Mouse (Mus musculus) lung, embryonic 16.5 days (tissue): ENCODE results near the gene Wbp1l. TPM values are rescaled to one million over a fixed set of nuclear protein-coding genes. Genes with fewer than 3 reads are reported as not detected.

ENCODE experiments used
- ATAC-seq: fragments of 200-750 bp; cut with Nextera tagmentation; 2 replicates; pipeline ENCODE4 v1.8.0; 2017; ENCODE audit warnings: low read depth, mild to moderate bottlenecking, moderate library complexity
- H3K27ac ChIP-seq: fragments of 300-500 bp; sonication (generic); 2 replicates; pipeline ENCODE4 v1.5.1; 2014; ENCODE audit warnings: mild to moderate bottlenecking, control low read depth, low read length
- H3K27me3 ChIP-seq: fragments of 300-500 bp; sonication (generic); 2 replicates; pipeline ENCODE4 v1.6.1; 2014; ENCODE audit warnings: low read depth, low read length, mixed read lengths; ENCODE audit not compliant: control insufficient read depth, insufficient read depth
- H3K36me3 ChIP-seq: fragments of 300-500 bp; sonication (generic); 2 replicates; pipeline ENCODE4 v1.6.1; 2014; ENCODE audit warnings: low read length; ENCODE audit not compliant: control insufficient read depth, insufficient read depth
- H3K4me1 ChIP-seq: fragments of 300-500 bp; sonication (generic); replicated peaks from 2 replicates; pipeline ENCODE4 v1.6.1; 2014; ENCODE audit warnings: low read length, mixed read lengths; ENCODE audit not compliant: control insufficient read depth, insufficient read depth
- H3K4me2 ChIP-seq: fragments of 300-500 bp; sonication (generic); 2 replicates; pipeline ENCODE4 v1.6.1; 2014; ENCODE audit warnings: low read depth, low read length, control low read depth
- H3K4me3 ChIP-seq: fragments of 300-500 bp; sonication (generic); 2 replicates; pipeline ENCODE4 v1.5.1; 2014; ENCODE audit warnings: mild to moderate bottlenecking, low read length, control low read depth
- H3K9ac ChIP-seq: fragments of 300-500 bp; sonication (generic); 2 replicates; pipeline ENCODE4 v1.6.1; 2014; ENCODE audit warnings: low read length, control low read depth
- H3K9me3 ChIP-seq: fragments of 300-500 bp; sonication (generic); 2 replicates; pipeline ENCODE4 v1.6.1; 2016; ENCODE audit warnings: low read length; ENCODE audit not compliant: control insufficient read depth
- WGBS: fragments of 180-500 bp; shearing (Covaris S2); extraction: QIAGEN DNeasy Blood & Tissue Kit; methylation state at CpG from one replicate; pipeline ENCODE4 v1.1.7; 2014; 5-methylcytosine and 5-hydroxymethylcytosine counted together
- polyA plus RNA-seq: library from polyadenylated mRNA; unstranded; fragments of >200 nt; fragmentation: Nextera tagmentation; extraction: Ambion mirVana; gene quantifications from 2 replicates; pipeline ENCODE4 v1.2.1, GENCODE M21; 2015

The Wbp1l gene
- polyA plus RNA-seq, 1 experiment from 2014 or later: 43.9 TPM

DNA sequence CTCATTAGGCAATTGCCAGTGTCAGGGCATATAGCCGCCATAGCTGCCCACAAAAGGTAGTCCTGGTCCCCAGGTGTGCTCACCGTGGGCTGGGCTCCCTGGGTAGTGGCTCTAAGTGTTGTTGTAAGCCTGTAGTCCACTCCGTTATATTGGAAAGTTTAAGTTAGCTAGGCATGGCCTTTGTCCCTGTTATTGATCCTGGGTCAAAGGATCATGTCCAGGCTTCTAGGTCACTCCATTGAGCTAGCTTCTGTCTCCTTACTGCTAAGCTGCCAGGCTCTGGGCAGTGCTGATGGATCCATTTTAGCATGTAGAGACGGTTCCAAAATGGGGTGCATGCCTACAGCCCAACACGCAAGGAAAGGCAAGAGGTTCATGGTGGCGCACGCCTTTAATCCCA is 59.5 kb downstream of the Wbp1l start:
- 93% methylated on average over 7 of the region's 7 CpGs for WGBS
- H3K9ac ChIP-seq: no peak overlapping the region
- H3K27me3 ChIP-seq: no peaks in the 10 kb centered on the region
- H3K4me2 ChIP-seq: no peak overlapping the region
- no peak overlapping the region for H3K27ac ChIP-seq
- H3K36me3 ChIP-seq: peaks cover 30% of the 10 kb centered on the region
- H3K4me3 ChIP-seq: no peak overlapping the region
- no peak for ATAC-seq
- H3K9me3 ChIP-seq: no peaks in the 10 kb centered on the region
- no peaks in the 10 kb centered on the region for H3K4me1 ChIP-seq

DNA sequence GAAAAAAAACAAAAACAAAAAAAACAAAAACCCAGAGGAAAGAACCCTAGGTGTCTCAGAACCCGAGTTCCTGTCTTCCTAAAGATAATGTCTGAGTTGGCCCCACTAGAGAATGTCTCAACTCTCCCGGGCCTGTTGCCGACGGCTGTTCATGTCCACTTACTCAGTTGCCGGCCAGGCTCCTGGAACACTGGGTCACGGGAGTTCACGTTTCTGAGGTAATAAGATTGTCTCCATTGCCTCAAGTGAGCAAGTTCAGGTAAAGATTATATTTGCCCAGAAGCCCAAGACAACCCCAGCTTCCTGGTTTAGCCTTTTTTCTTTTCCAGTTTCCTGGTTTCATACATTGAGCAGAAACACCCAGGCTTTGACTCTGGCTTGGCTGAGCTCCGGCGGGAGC is 60.0 kb downstream of the Wbp1l start:
- H3K4me2 ChIP-seq: no peak overlapping the region
- ATAC-seq: no peak
- WGBS: 57% methylated on average over 9 of the region's 9 CpGs
- no peaks in the 10 kb centered on the region for H3K4me1 ChIP-seq
- H3K27ac ChIP-seq: no peak overlapping the region
- no peaks in the 10 kb centered on the region for H3K27me3 ChIP-seq
- H3K9me3 ChIP-seq: no peaks in the 10 kb centered on the region
- no peak overlapping the region for H3K4me3 ChIP-seq
- no peak overlapping the region for H3K9ac ChIP-seq
- H3K36me3 ChIP-seq: peaks cover 25% of the 10 kb centered on the region

DNA sequence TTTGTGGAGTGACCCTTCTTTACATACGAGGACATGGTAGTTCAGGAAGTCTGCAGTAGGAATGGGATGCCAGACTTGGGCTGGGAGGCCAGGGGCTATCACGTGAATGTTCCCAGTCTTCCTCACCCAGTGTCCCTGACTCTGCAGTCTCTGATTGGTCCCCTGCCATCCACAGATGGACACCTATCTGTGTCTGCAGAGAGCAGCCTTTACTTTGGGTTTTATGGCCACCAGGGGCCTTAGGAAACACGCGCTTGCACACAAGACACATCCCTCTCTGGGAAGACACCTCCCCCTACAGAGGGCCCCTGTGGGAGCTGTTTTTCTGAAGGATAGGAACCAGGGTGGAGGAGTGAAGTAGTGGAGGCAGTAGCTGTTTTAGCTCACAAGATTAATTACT is 62.6 kb downstream of the Wbp1l start:
- ATAC-seq: no peak
- Histone ChIP-seq H3K4me3 (no peak overlapping the region), H3K36me3 (peaks cover 3% of the 10 kb centered on the region), H3K4me1 (no peaks in the 10 kb centered on the region), H3K27me3 (no peaks in the 10 kb centered on the region), H3K27ac (no peak overlapping the region), H3K9me3 (no peaks in the 10 kb centered on the region), H3K9ac (no peak overlapping the region), H3K4me2 (no peak overlapping the region)
- WGBS: 45% methylated on average over 4 of the region's 4 CpGs

DNA sequence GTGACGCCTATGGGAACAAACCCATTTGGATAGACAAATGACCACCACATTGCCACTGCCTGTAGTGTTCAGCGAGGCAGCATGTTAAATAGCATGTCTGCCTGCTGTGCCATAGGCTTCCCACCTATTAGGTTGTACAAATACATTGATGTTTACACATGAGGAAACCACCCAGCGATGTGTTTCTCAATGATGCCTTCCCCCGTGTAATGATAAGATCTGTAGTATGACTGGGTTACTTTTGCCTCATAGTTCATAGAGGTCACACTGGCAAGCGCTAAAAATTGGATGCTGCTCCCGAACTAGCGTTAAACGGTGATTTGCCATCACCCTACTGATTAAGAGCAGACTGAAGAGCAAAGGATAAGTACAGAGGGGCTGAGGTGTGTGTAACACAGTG is 63.3 kb downstream of the Wbp1l start:
- H3K27ac ChIP-seq: no peak overlapping the region
- no peak overlapping the region for H3K4me2 ChIP-seq
- H3K4me1 ChIP-seq: no peaks in the 10 kb centered on the region
- no peak overlapping the region for H3K9ac ChIP-seq
- H3K9me3 ChIP-seq: no peaks in the 10 kb centered on the region
- no peak for ATAC-seq
- no peak overlapping the region for H3K4me3 ChIP-seq
- H3K27me3 ChIP-seq: no peaks in the 10 kb centered on the region
- WGBS: 53% methylated on average over 8 of the region's 8 CpGs
- no peaks in the 10 kb centered on the region; the same call in 1 of the 2 replicates for H3K36me3 ChIP-seq

DNA sequence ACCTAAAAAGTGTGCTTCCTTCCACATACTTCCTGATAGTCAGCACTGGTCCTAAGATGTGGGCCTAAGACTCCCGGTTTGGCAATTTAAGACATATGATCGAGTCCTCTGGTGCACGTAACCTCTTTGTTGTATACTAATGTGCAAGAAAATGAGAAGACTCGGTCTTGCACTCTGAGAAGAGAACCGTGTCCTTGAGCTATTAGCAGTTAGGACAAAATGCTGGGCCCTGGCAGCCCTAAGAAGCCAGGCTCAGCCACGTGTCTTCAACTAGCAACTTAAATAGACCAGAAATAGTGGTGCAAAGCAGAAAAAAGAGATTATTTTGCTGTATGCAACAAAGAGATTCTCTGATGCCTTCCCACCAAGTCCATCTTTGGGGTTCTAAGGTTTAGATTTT is 63.9 kb downstream of the Wbp1l start:
- H3K9me3 ChIP-seq: no peaks in the 10 kb centered on the region
- H3K36me3 ChIP-seq: no peaks in the 10 kb centered on the region; the same call in 1 of the 2 replicates
- H3K27ac ChIP-seq: no peak overlapping the region
- H3K27me3 ChIP-seq: no peaks in the 10 kb centered on the region
- no peak overlapping the region for H3K9ac ChIP-seq
- no peaks in the 10 kb centered on the region for H3K4me1 ChIP-seq
- no peak for ATAC-seq
- WGBS: 73% methylated on average over 6 of the region's 6 CpGs
- H3K4me3 ChIP-seq: no peak overlapping the region
- no peak overlapping the region for H3K4me2 ChIP-seq

DNA sequence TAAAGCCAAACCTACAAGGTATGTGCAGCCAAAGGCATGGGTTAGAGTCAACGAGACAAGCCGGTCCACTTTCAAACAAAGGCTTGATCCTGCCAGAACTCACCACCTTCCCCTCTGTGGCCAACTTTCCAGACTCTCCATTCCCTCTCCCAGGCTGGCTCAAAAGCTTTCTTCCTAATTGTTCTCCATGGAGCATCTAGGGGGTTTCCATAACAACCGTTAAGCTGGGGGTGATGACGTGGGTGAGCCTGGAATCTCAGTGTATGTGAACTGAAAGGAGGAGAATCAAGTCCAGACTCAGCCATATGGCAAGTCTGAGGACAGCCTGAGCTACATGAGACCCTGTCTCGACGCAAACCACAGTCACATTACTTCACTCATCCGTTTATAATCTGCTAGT is 66.6 kb downstream of the Wbp1l start:
- Histone ChIP-seq H3K4me1 (no peaks in the 10 kb centered on the region), H3K4me2 (no peak overlapping the region), H3K27ac (no peak overlapping the region), H3K9ac (no peak overlapping the region), H3K36me3 (no peaks in the 10 kb centered on the region), H3K9me3 (no peaks in the 10 kb centered on the region), H3K4me3 (no peak overlapping the region), H3K27me3 (no peaks in the 10 kb centered on the region)
- 65% methylated on average over 7 of the region's 7 CpGs for WGBS
- ATAC-seq: no peak

DNA sequence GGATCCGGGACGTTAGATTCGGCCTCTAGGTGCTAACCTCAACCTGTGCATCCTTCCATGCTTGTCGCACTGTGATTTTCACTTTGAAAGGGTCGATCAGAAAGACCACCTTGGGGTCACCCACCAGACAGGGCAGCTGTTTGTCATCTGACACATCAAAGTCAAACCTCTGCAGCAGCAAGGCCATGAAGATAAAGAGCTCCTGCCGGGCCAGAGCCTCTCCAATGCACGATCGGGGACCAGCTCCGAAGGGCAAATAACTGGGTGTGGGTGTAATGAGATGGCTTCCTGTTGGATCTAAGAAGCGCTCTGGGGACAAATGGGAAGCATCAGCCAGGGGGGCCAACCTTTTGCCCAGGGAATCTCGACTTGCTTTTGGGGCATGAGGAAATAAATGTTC is 68.4 kb downstream of the Wbp1l start:
- no peak overlapping the region for H3K4me2 ChIP-seq
- WGBS: 45% methylated on average over 11 of the region's 11 CpGs

DNA sequence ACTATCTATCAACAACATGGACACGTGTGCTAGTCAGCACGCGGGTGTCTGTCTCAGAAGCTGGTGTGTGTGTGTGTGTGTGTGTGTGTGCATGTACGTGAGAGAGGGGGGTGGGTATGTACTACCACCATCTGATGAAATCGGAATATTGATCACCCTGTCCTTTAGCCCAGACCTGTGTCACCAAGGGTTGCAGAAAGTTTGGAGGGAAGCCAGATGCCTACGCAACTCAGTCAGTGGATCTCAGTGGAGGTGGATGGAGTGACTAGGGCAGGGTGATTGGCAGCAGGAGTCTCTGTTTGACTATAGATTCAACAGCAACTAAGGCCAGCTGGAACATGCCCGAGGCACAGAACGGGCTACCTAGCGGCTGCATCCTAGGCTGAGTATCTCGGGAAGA is 69.4 kb downstream of the Wbp1l start:
- Histone ChIP-seq H3K9me3 (no peaks in the 10 kb centered on the region), H3K36me3 (no peaks in the 10 kb centered on the region), H3K4me1 (peaks cover 2% of the 10 kb centered on the region; the same call in 1 of the 2 replicates), H3K9ac (no peak overlapping the region), H3K27me3 (no peaks in the 10 kb centered on the region), H3K4me3 (no peak overlapping the region), H3K27ac (no peak overlapping the region), H3K4me2 (no peak overlapping the region)
- 0 out of 2 replicates have a peak, but pooled peaks have one; percentile 10 for ATAC-seq
- WGBS: 82% methylated on average over 10 of the region's 10 CpGs

More for the DNA sequence above, 68.4 kb downstream of the Wbp1l start:
- Histone ChIP-seq H3K27ac (no peak overlapping the region), H3K27me3 (no peaks in the 10 kb centered on the region), H3K9me3 (no peaks in the 10 kb centered on the region), H3K4me1 (no peaks in the 10 kb centered on the region), H3K36me3 (no peaks in the 10 kb centered on the region), H3K4me3 (no peak overlapping the region), H3K9ac (no peak overlapping the region)
- no peak for ATAC-seq

DNA sequence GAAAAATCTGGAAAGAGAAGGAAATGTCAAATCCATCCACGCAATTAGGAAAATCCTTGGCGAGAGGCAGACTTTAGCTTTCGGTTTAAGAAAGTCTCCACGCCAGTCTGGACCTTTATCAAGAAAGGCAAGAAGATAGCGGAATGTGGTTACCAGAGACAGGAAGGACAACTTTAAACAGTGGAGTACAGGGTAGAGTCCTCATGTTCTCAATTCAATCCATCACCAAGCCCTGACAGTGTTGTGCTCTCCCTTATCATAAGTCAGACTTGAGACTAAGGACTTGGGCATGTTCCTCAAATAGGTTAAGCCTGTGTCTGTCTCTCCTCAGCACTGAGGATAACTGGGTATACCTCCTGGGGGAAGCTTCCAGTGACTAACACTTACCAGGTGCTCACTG is 70.9 kb downstream of the Wbp1l start:
- Histone ChIP-seq H3K9ac (no peak overlapping the region), H3K27me3 (no peaks in the 10 kb centered on the region), H3K4me1 (peaks cover 2% of the 10 kb centered on the region; the same call in 1 of the 2 replicates), H3K4me3 (no peak overlapping the region), H3K36me3 (no peaks in the 10 kb centered on the region), H3K4me2 (no peak overlapping the region), H3K27ac (no peak overlapping the region), H3K9me3 (no peaks in the 10 kb centered on the region)
- 41% methylated on average over 5 of the region's 5 CpGs for WGBS
- ATAC-seq: no peak

DNA sequence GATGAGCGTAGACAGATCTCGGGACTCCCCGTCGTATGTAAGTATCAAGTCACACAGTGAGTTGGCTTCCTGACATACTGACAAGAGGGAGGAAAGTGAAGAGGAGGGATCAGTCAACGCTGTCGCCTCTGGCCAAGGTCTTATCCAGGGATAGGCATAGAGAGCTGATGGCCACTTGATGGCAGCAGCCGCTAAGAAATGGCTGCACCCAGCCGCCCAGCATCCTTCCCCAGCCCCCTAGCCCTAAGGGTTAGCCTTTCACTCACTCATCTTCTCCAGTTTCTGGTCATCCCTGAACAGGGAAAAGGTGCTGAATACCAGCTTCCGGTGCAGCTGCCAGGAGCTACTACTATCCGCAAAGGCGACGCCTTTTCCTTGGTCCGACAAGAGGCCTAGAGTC is 71.8 kb downstream of the Wbp1l start:
- ATAC-seq: peak; percentile 74; the same call in 1 of the 2 replicates
- no peaks in the 10 kb centered on the region for H3K27me3 ChIP-seq
- H3K9ac ChIP-seq: no peak overlapping the region
- no peak overlapping the region for H3K27ac ChIP-seq
- peaks cover 2% of the 10 kb centered on the region; the same call in 1 of the 2 replicates for H3K4me1 ChIP-seq
- H3K36me3 ChIP-seq: no peaks in the 10 kb centered on the region
- H3K4me3 ChIP-seq: no peak overlapping the region
- no peak overlapping the region for H3K4me2 ChIP-seq
- no peaks in the 10 kb centered on the region for H3K9me3 ChIP-seq
- 21% methylated on average over 13 of the region's 13 CpGs for WGBS
